Mouse (Mus musculus) activated CD4-positive, CD25-positive, alpha-beta regulatory T cell, adult 4 months (primary cell): ENCODE results near the gene Sbf2. TPM values are rescaled to one million over a fixed set of nuclear protein-coding genes. Genes with fewer than 3 reads are reported as not detected.

ENCODE experiments used
- ATAC-seq: one replicate; pipeline ENCODE4 v1.8.0; 2017
- polyA plus RNA-seq, 2 experiments: library from polyadenylated mRNA; unstranded; fragments of 100-300 nt; shearing (Covaris generic); gene quantifications; one replicate each; pipeline ENCODE4 v1.2.1; 2017

The Sbf2 gene
- polyA plus RNA-seq, 2 experiments from 2014 or later: 0.84 to 2.3 TPM

DNA sequence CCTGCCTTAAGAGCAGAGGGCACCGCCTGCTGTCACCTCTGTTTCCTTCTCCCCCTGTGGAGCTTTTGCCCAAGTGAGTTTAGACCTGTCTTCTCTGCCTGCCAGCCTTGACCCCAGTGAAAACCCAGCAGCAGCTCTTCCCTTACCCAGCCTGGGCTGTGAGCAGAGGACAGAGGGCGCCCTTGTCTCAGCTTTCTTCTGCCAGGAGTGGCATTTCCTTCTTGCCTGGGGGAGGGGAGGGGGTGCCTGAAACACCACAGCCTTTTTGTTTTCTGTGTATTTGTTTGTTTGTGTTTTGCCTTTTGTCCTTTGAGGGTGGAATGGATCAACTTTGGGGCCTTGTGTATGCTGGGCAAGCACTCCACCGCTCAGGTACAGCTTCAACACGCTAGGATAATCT lies 342.3 kb downstream of the Sbf2 start:
- ATAC-seq: no peak

GRCm38 (mm10) chr7:110271814-110272213 lies 342.9 kb downstream of the Sbf2 start:
- ATAC-seq: no peak

DNA sequence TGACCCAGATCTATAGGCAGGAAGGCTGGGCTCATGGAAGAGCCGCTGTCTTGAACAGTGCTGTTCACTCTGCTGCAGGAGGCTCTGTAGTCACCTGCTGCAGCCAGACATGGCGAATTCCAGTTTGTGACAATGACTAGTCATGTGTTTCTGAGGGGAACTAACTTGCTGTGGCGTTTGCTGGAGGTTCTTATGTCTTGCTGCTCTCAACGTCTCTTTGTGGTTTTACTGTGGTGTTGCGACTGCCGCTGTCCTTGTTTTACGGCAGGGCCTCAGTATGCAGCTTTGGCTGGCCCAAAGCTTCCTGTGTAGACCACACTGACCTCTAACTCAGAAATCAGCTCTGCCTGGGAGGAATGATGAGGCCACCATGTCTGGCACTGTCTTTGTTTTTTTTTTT lies 344.3 kb downstream of the Sbf2 start:
- no peak for ATAC-seq

- no peak for ATAC-seq
These were observed 344.9 kb downstream of the Sbf2 start for GRCm38 (mm10) chr7:110269777-110270176.

GRCm38 (mm10) chr7:110268511-110268910 lies 346.2 kb downstream of the Sbf2 start:
- ATAC-seq: no peak

GRCm38 (mm10) chr7:110267994-110268393 lies 346.7 kb downstream of the Sbf2 start:
- ATAC-seq: no peak

DNA sequence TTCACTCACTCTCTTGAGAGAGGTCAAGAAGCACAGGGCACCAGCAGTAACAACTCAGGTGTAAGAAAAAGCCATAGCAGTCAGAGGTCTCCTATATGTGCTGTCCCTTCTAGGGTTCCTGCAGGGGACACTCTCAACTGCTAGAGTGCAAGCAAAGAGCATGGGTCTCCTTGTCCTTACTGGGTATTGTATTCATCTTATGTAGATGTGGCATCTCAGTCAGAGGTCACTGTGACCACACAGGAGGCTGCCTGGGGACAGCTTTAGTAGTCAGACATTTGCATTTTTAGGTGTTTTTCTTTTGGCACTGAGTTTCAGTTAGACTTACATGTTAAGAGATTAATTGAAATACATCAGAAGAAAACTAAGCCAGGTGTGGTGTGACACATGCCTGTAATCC lies 347.7 kb downstream of the Sbf2 start:
- ATAC-seq: no peak

DNA sequence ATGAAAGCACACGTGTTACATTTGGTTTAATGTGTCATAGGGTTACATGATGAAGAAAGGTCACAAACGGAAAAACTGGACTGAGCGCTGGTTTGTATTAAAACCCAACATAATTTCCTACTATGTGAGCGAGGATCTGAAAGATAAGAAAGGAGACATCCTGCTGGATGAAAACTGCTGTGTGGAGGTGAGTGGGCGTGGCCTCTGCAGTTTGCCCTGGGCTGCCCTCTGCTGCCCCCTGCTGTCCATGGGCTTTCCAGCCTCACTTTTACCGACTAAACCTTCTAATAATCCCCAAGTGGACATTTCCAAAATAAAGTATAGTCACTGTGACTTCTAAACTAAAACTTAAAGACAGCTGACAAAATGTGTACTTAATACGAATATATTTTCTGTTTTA lies 348.9 kb downstream of the Sbf2 start:
- ATAC-seq: peak; percentile 84

DNA sequence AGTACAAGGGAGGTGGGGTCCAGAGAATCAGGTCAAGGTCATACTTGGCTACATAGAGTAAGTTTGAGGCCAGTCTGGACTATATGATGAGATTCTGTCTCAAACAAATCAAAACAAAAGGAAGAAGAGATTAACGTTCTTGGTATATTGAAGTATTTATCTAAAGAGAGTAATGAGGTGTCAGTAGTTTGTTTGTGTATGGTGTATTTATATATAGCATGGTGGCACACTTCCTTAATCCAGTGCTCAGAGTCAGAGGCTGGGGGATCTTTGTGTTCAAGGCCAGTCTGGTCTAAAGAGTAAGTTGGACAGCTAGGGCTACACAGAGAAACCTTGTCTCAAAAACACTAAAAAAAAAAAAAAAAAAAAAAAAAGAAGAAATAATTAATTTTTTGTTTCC lies 351.2 kb downstream of the Sbf2 start:
- no peak for ATAC-seq

DNA sequence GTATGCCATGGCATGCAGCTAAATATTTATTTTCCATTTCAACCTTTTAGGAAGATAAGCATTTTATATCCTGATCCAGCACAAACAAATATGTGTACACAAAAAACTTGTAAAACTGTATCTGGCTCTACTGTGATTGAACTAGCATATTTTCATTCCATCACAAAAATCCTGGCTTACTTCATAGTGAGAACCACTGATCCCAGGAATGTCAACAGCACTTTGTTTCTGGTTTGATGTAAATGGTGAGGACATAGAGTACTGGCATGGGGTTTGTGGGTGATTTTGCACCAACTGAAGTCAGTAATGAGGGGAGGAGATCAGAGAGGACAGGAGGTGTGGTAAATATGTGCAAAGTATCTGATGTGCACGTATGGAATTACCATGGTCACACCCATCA lies 352.1 kb downstream of the Sbf2 start:
- no peak for ATAC-seq

- ATAC-seq: no peak
These were observed 352.9 kb downstream of the Sbf2 start for GRCm38 (mm10) chr7:110261807-110262206.

DNA sequence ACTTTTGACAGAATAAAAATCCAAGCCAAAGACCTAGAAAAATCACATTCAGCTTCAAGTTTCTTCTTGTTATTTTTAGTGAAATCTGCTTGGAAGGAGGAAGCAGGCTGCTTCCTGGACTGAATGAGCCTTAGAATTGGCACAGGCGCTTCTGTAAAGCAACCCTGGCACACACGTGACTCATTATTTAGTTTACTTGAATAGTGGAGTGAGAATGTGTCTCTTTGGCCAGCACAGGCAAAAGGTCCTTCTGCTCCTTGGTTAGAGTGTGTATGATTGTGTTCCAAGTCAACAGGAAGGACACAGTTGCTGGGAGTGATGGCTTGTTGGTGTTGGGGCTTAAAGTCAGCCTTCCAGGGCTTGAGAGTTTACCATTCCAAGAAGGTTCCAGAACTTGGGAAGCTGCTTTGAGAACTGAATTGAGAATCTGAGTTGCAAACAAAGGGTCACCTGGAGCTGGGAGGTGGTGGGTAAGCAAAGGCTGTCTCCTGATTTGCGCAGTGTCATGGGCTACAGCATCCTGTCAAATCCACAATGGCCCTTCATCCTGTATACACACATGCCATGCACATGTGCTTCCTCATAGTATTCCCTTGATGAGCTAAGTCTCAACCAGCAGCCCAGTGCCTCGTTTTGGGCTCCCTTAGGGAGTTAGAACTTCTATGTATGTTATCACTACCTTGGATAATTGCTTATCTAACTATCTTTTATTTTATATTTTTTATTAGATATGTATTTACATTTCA lies 354.6 kb downstream of the Sbf2 start:
- no peak for ATAC-seq

DNA sequence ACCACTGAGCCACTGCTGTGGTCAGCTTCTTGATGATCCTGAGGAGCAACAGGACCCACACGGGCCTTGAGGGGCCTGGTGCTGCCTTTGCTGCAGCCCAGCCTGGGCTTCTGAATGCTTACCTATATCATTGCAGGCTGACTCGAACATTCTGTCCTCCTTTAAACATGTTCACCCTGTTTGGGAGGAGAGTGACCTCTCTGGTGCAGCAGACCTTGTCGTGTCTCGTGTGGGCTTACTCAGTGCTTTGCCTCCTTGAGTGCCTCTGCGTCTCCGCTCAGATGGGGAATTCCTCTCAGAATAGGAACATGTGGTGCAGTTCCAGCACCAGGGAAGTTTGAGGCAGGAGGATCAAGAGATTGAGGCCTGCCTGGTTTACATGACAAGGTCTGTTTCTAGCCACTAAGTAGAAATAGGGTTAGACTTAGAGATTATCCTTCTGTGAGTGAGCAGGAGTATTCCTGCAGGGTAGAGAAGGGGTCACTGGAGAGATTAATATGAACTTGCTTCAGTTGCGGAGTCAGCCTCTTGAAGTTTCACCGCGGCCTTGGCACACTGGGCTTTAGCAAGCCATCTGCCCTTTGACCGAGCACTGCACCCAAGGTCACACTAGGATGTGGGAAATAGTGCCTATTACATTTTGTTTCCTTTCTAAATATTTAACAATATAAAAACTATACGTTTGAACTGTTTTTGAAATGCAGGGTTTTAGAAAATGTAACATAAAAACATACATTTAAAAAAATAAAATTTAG lies 356.3 kb downstream of the Sbf2 start:
- ATAC-seq: no peak

Other genes starting within 250 kb of the Sbf2 start
- gene Adm, start 12.7 kb upstream of the Sbf2 start, polyA plus RNA-seq: not detected
- gene Ampd3, start 153.3 kb upstream of the Sbf2 start, polyA plus RNA-seq: 1 to 10 TPM; 3.7 to 3.9 TPM
- 10 to 100 TPM; 14.8 to 17.6 TPM for gene Rnf141, start 229.5 kb upstream of the Sbf2 start, polyA plus RNA-seq
- not detected for gene Lyve1, start 248.3 kb upstream of the Sbf2 start, polyA plus RNA-seq